16 mouse cellular contexts compared by ENCODE assay signal in genomic region chr9:95832758-95833157, GRCm38 (mm10).
"Had no signal": no experiment of that assay in that cellular context is flagged by ENCODE, and none has a peak within 500 bp of the region (broad histone marks: within the 10 kb centered on the region; RNA-seq: fewer than 3 reads in every experiment).

No protein-coding gene starts in this region.

- H3K9me3 ChIP-seq: liver, embryonic 13.5 days; neural tube, embryonic 13.5 days; stomach, embryonic 15.5 days had no signal

- H3K36me3 ChIP-seq: liver, embryonic 13.5 days; neural tube, embryonic 13.5 days; stomach, embryonic 15.5 days had no signal

- H3K4me1 ChIP-seq: liver, embryonic 13.5 days; neural tube, embryonic 13.5 days; stomach, embryonic 15.5 days had no signal

- H3K4me2 ChIP-seq: liver, embryonic 13.5 days; midbrain, embryonic 11.5 days; neural tube, embryonic 13.5 days; stomach, embryonic 15.5 days had no signal

- H3K4me3 ChIP-seq: layer of hippocampus, adult 2 months; liver, embryonic 13.5 days; neural tube, embryonic 13.5 days; stomach, embryonic 15.5 days had no signal

- H3K27ac ChIP-seq: kidney, postnatal 0 days; layer of hippocampus, adult 2 months; liver, embryonic 13.5 days; neural tube, embryonic 13.5 days; stomach, embryonic 15.5 days had no signal

- DNase-seq: kidney, adult 2 months; kidney, postnatal 25 days; layer of hippocampus, adult 9-11 months; liver, embryonic 13.5 days; lung, adult 2 months; lung, postnatal 14 days; lung, postnatal 4 days; midbrain, embryonic 14.5 days; retina, postnatal 1 day; right cerebral cortex, postnatal 25 days; thymus, postnatal 25 days had no signal

- H3K27me3 ChIP-seq: liver, embryonic 13.5 days; neural tube, embryonic 13.5 days; stomach, embryonic 15.5 days had no signal

- H3K9ac ChIP-seq: liver, embryonic 13.5 days; neural tube, embryonic 13.5 days; stomach, embryonic 15.5 days had no signal
